17 mouse cellular contexts compared by ENCODE assay signal in the genomic region with DNA sequence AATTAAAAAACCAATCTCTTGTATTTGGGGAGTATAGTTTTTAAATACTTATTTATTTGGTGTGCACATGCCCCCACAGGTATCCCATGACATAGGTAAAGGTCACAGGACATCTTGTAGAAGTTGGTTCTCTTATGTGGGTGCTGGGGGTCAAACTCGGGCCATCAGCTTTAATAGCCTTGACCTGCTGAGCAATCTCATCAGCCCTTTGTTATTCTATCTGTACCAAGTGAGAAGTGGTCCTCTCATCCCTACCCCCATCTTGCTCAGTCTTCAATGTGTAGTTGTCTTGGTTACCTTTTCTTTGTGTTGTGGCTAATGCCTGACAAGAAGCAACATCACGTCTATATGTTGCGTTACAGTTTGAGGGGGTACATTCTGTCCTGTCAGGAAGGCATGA. TPM values are rescaled to one million over a fixed set of nuclear protein-coding genes. Genes with fewer than 3 reads are reported as not detected.
"Had no signal": no experiment of that assay in that cellular context is flagged by ENCODE, and none has a peak within 500 bp of the region (broad histone marks: within the 10 kb centered on the region; RNA-seq: fewer than 3 reads in every experiment).

No protein-coding gene starts in this region.

- DNase-seq: liver, postnatal 0 days; lung, adult 2 months; lung, postnatal 14 days; lung, postnatal 36 days; right cerebral cortex, postnatal 25 days; right cerebral cortex, postnatal 4 days; spleen, adult 18-20 months; thymus, adult 18-20 months; thymus, postnatal 25 days; thymus, postnatal 4 days had no signal

RNA-seq across cellular contexts. Expression of a gene that starts 6.5 kb away (rescaled TPM):
- polyA plus RNA-seq: macrophage; midbrain, embryonic 11.5 days; midbrain, embryonic 13.5 days; midbrain, embryonic 15.5 days; midbrain, postnatal 0 days; neural tube, embryonic 12.5 days; urinary bladder, adult 2 months had no signal
